Mouse (Mus musculus): Measurements from ENCODE around the gene Scube3.

Scube3 gene

GRCm38 (mm10) chr17:28177540-28178046 lies 35.7 kb downstream of the Scube3 start:
- peak in 1 of 2 experiments; percentile 44 for DNase-seq (ENCODE audit: low spot score in 2 of 2)

GRCm38 (mm10) chr17:28180331-28180730 lies 38.4 kb downstream of the Scube3 start:
- no peak for DNase-seq (ENCODE audit: low spot score in 2 of 2)

- DNase-seq (ENCODE audit: low spot score in 2 of 2), result no peak
Observed at GRCm38 (mm10) chr17:28180783-28181544, 39.0 kb downstream of the Scube3 start.

GRCm38 (mm10) chr17:28184971-28185638 lies 43.2 kb downstream of the Scube3 start:
- DNase-seq (ENCODE audit: low spot score in 2 of 2), result no peak

GRCm38 (mm10) chr17:28188313-28188712 lies 46.4 kb downstream of the Scube3 start:
- DNase-seq (ENCODE audit: low spot score in 2 of 2), result no peak

- DNase-seq (ENCODE audit: low spot score in 2 of 2), result no peak
Observed at GRCm38 (mm10) chr17:28192754-28193153, 50.8 kb downstream of the Scube3 start.

- no peak for DNase-seq (ENCODE audit: low spot score in 2 of 2)
Observed at GRCm38 (mm10) chr17:28193559-28193958, 51.6 kb downstream of the Scube3 start.

- DNase-seq (ENCODE audit: low spot score in 2 of 2), result no peak
Observed at GRCm38 (mm10) chr17:28195033-28195432, 53.1 kb downstream of the Scube3 start.

GRCm38 (mm10) chr17:28197646-28198045 lies 55.7 kb downstream of the Scube3 start:
- DNase-seq (ENCODE audit: low spot score in 2 of 2), result no peak

- DNase-seq (ENCODE audit: low spot score in 2 of 2), result no peak
Observed at GRCm38 (mm10) chr17:28201982-28202381, 60.0 kb downstream of the Scube3 start.

- DNase-seq (ENCODE audit: low spot score in 2 of 2), result peak in 1 of 2 experiments; percentile 47
Observed at GRCm38 (mm10) chr17:28204052-28204720, 62.2 kb downstream of the Scube3 start.

GRCm38 (mm10) chr17:28205443-28205842 lies 63.5 kb downstream of the Scube3 start:
- no peak for DNase-seq (ENCODE audit: low spot score in 2 of 2)

- DNase-seq (ENCODE audit: low spot score in 2 of 2), result no peak
Observed at GRCm38 (mm10) chr17:28207092-28207491, 65.2 kb downstream of the Scube3 start.

- DNase-seq (ENCODE audit: low spot score in 2 of 2), result peak in 1 of 2 experiments; percentile 58
Observed at GRCm38 (mm10) chr17:28207591-28208313, 65.8 kb downstream of the Scube3 start, which contains the start of gene Def6. Def6 (plus strand) TSS chr17:28207778.

- no peak for DNase-seq (ENCODE audit: low spot score in 2 of 2)
Observed at GRCm38 (mm10) chr17:28208314-28208612, 66.3 kb downstream of the Scube3 start.

- no peak for DNase-seq (ENCODE audit: low spot score in 2 of 2)
Observed at GRCm38 (mm10) chr17:28209457-28210110, 67.6 kb downstream of the Scube3 start.

GRCm38 (mm10) chr17:28211921-28212341 lies 70.0 kb downstream of the Scube3 start:
- no peak for DNase-seq (ENCODE audit: low spot score in 2 of 2)

GRCm38 (mm10) chr17:28212391-28212790 lies 70.5 kb downstream of the Scube3 start:
- no peak for DNase-seq (ENCODE audit: low spot score in 2 of 2)

GRCm38 (mm10) chr17:28213236-28213635 lies 71.3 kb downstream of the Scube3 start:
- DNase-seq (ENCODE audit: low spot score in 2 of 2), result no peak

GRCm38 (mm10) chr17:28216791-28217190 lies 74.8 kb downstream of the Scube3 start:
- no peak for DNase-seq (ENCODE audit: low spot score in 2 of 2)
